Mouse (Mus musculus): ENCODE measurements at regions not wholly inside any gene's neighbourhood (a gene's known extent, or its start where the extent isn't known, plus 50 kb on each side); places are given as distances from the start of the nearest gene placed in this dataset.

DNA sequence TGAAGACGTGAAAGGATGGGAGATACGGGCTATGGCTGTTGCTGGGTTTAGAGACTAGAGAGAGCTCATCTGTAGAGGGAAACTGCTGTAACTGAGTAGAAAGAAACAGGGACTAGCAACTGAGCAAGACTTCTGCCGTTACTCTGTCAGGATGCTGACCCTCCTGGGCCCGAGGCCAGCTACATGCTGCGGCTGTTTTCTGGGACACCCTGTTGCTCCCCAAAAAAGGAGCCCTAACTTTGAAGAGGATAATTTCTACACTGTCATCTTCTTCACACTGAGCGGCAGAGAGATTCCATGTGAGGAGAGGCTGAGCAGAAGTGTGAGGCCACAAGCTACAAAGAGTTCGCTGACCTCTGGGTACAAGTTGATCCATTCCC, 74.2 kb upstream of the Ralgps2 start:
- DNase-seq: no peak

GRCm38 (mm10) chr1:157012950-157013668, 73.7 kb upstream of the Ralgps2 start:
- DNase-seq: no peak

GRCm38 (mm10) chr1:157011226-157011625, 71.8 kb upstream of the Ralgps2 start:
- no peak for DNase-seq

GRCm38 (mm10) chr1:157009427-157009826, 70.0 kb upstream of the Ralgps2 start:
- no peak for DNase-seq

GRCm38 (mm10) chr1:157007891-157008730, 68.7 kb upstream of the Ralgps2 start:
- no peak for DNase-seq

GRCm38 (mm10) chr1:157004312-157005074, 65.1 kb upstream of the Ralgps2 start:
- DNase-seq: no peak

GRCm38 (mm10) chr1:157003034-157003433, 63.6 kb upstream of the Ralgps2 start:
- DNase-seq: no peak

GRCm38 (mm10) chr1:157002258-157002657, 62.8 kb upstream of the Ralgps2 start:
- DNase-seq: no peak

GRCm38 (mm10) chr1:157001008-157001660, 61.7 kb upstream of the Ralgps2 start:
- DNase-seq: no peak

DNA sequence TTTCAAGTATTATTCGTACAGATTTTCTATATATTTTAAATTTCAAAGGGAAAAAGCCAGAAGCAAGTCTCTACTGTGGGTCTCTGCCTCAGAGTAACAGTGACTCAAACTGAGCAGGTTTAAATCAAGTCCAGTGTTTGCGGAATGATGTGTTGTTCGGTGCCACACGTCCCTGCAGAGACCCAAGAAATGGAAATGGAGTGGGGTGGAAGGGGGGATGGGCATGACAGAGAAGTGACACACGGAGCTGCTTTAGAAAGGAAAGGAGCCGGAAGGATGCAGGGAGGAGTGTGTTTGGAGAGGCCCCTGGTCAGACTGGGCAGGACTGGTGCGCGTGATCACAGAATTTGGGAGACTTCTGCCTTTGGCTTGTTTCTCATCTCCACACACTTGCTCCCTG, 60.5 kb upstream of the Ralgps2 start:
- DNase-seq: no peak

DNA sequence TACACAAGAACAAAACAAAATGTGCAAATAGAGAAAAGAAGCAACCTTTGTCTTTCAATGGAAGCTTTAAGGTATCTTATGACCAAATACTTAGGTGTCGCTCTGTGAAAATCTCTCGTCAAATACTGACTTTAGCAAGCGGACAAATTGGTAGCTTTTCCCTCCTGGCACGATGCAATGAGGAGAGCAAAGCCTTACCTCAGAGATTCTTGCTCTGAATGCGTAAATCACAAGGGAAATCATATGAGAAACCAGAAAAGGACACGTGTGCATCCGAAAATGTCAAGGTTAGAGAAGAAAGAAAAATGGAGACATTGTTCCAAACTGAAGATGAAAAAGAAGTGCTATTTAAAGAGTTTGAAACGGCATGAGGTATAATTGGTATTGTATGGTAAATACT, 59.8 kb upstream of the Ralgps2 start:
- DNase-seq: no peak

GRCm38 (mm10) chr1:156997476-156998305, 58.3 kb upstream of the Ralgps2 start:
- no peak for DNase-seq

GRCm38 (mm10) chr1:156997033-156997432, 57.6 kb upstream of the Ralgps2 start:
- DNase-seq: peak; percentile 64

DNA sequence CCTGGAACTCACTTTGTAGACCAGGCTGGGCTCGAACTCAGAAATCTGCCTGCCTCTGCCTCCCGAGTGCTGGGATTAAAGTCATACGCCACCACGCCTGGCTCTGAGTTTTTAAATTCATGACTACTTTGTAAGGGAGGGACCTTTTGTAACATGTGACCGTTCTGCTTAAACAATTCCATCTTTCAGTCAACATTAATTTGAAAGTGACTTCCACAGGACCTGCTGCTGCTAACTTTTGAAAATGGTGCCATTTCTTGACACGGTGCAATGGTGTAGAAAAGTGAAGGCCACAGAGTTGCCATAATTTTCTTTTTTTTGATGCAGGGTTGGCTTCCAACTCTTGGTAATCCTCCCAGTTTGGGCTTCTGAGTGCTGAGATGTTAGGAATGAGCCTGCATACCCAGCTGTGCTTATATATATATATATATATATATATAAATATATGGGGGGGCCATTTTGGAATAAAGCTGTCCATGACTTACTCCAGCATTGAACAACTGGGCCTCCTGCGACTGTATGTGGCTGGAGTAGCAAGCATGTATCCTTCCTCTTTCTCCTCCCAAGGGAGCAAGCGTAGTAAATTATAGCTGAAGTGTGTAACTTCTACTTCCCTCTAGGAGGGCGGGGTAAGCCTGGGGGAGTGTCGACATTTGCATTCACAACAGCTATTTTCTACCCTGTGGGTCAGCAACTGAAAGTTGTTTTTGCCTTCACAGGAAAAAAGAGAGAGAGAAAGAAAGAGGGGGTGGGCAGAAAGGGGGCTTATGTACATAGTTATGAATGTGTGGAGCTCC, 56.9 kb upstream of the Ralgps2 start:
- DNase-seq: no peak

GRCm38 (mm10) chr1:156995180-156995951, 55.9 kb upstream of the Ralgps2 start:
- peak; percentile 41 for DNase-seq

DNA sequence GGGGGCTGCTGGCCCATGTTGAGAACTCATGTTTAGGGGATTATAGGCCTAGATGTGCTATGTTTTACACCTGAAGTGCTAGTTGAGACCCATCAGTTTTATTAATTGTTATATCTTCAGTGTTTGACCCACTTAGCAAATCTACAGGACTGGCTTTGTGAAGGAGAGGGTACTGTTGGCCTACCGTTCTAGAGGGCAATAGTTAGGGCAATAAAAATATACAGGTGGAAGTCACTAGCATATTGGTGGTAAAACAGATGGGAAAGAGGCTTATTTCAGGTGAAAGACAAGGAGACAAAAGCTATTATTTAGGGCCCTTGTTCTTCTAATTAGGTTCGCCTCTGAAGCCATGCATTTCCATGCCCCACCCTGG, 55.2 kb upstream of the Ralgps2 start:
- DNase-seq: no peak

- no peak for DNase-seq
Observed at GRCm38 (mm10) chr1:156994005-156994643, 54.7 kb upstream of the Ralgps2 start.

- DNase-seq: no peak
Observed at GRCm38 (mm10) chr1:156993105-156993504, 53.7 kb upstream of the Ralgps2 start.

DNA sequence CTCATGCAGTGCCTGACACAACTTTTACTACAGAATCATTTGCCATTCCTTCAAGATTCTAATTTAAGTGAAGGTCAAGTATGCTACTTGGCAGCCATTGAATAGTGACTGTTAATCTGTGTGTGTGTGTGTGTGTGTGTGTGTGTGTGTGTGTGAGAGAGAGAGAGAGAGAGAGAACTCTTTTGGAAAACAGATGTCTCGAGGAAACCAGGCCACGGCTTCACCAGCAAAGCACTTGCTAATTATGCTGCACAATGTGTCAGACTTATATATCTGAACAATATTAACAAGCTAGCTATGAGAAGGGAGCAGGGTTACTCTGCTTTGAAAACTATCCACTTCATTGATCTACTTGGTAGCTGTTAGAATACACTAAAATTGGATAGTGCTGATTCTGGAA, 53.1 kb upstream of the Ralgps2 start:
- DNase-seq: no peak
